Mouse (Mus musculus) natural killer cell, adult 2 months (primary cell): Measurements from ENCODE around the gene Mgea5.

Experiments used
- DNase-seq, 2 experiments: peaks; one replicate each; pipeline ENCODE4 v3.0.0; 2022; ENCODE audit warnings: low spot score in 2 of 2

The Mgea5 gene

GRCm38 (mm10) chr19:45796061-45796556, 12.5 kb upstream of the Mgea5 start:
- peak; percentile 76 to 78 for DNase-seq

- DNase-seq = no peak
These were observed 11.8 kb upstream of the Mgea5 start for GRCm38 (mm10) chr19:45795406-45795944.

GRCm38 (mm10) chr19:45794718-45795117, 11.1 kb upstream of the Mgea5 start:
- DNase-seq = no peak

DNA sequence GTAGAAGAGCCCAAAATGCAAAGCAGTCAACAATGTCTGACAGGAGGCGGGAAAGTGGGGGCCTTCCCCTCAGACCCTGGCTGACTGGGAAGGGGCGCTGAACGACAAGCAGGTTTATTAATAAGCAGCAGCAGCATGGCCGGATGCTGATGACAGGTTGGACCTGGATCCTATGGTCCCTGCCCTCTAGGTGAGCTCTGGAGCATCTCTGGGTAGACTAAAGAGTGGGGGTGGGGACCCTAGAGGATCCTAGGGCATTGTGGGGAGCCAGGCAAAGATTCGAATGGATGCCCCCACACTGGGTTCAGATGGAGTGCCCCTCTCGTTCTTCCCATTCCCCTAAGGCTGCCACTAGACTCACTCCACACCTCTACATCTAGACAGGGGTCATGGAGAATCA, 8.8 kb upstream of the Mgea5 start:
- no peak for DNase-seq

GRCm38 (mm10) chr19:45789888-45790874, 6.5 kb upstream of the Mgea5 start:
- DNase-seq = peak; percentile 47 to 59

GRCm38 (mm10) chr19:45789365-45789764, 5.7 kb upstream of the Mgea5 start:
- DNase-seq = no peak

DNA sequence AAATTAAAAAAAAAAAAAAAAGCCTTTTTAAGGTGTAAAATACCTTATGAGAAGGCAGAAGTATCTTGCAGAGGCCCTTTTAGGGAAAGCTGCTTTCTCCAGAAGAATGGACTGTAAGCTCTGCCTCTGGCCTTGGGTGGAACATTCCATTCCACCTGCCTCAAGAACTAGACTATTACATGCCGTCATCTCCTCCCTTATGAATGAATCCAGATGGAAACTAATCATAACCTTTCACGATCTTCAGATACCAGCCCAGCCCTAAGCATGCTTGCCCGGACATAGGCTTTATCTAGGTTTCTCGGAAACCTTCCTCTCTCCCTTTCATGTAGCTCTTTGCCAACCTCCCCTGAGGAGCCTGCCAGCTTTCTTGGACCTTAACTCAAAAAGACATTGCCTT, 4.7 kb upstream of the Mgea5 start:
- DNase-seq = no peak

- DNase-seq = no peak
These were observed 3.8 kb upstream of the Mgea5 start for GRCm38 (mm10) chr19:45787450-45787849.

DNA sequence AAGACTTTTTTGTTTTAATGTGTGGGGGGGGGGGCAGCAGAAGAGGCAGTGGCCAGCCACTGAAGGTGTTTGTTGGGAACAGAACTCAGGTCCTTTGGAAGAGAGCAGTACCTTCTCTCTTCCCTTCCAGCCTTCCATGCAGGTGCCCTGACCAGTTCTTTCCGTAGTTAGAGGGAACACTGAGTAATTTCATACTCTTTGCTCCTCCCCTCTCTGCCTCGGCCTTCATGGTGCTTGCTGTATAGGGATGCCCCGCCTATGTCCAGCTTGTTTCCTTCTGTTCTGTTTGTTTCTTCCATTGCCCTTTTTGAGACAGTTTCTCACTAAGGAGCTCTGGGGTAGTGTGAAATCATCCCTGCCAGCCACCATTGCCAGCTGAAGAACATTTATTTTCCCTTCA, 1.8 kb upstream of the Mgea5 start:
- no peak for DNase-seq

GRCm38 (mm10) chr19:45783933-45784576, 418 bp upstream of the Mgea5 start:
- DNase-seq = no peak

GRCm38 (mm10) chr19:45782315-45783001, 1.2 kb downstream of the Mgea5 start:
- peak; percentile 46 to 54 for DNase-seq

- DNase-seq = no peak
These were observed 2.0 kb downstream of the Mgea5 start for GRCm38 (mm10) chr19:45781676-45782075.

- peak in 1 of 2 experiments; percentile 11 for DNase-seq
These were observed 3.2 kb downstream of the Mgea5 start for GRCm38 (mm10) chr19:45780350-45780915.

DNA sequence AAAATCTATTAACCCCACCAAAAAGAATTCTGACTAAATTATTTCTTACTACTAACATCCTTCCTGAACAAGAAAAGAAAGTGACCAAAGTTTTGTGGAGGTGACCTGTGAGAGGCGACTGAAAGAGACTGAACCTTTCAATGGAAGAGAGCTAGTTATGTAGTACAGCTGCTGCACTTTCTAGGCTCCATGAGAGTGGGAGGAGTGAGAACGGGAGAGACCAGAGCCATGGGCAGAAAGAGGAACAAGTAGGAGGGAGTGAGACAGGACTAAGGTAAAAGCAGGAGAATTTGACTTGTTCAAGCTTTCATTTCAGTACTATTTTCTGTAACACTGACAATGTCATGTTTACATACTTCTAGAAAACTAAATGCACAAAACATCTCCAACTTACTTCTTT, 8.2 kb downstream of the Mgea5 start:
- DNase-seq = no peak

GRCm38 (mm10) chr19:45771501-45771900, 12.1 kb downstream of the Mgea5 start:
- DNase-seq = no peak

DNA sequence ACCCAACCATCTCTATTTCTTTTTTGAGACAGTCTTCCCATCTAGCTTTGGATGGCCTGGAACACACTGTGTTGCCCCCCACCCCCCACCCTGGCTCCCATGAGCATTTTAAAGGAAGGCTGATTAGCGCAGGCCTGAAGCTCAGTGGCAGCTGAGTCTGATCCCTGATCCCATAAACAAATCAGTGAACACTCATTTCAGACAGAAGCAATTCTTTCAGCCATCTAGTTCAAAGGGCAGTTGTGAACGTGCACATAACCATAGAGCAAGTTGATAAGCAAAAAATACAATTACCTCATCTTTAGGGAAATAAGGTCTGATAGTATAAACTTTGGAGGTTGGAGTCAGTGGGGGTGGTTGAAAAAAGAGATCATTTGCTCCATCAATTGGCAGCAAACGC, 22.8 kb downstream of the Mgea5 start:
- DNase-seq = no peak

GRCm38 (mm10) chr19:45758671-45759070, 25.0 kb downstream of the Mgea5 start:
- no peak for DNase-seq

GRCm38 (mm10) chr19:45753551-45753950, 30.1 kb downstream of the Mgea5 start:
- no peak for DNase-seq

DNA sequence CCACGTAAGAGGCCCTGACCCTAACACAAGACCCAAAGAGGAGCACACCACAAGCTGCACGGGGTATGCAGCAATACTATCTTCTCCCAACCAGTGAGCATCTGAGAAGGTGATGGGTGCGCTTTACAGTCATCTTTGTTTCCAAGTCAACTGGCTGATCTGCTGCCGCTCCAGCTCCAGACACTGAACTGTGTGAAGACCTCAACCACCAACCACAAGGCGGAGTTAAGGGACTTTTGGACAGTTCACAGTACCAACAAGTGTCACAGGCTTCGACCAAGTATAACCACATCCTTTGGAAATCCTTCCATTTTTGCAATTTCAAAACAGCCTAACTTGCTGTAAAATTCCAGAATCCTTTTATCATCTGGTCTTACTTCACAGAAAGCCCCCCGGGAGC, 31.8 kb downstream of the Mgea5 start:
- peak; percentile 59 to 74 for DNase-seq

DNA sequence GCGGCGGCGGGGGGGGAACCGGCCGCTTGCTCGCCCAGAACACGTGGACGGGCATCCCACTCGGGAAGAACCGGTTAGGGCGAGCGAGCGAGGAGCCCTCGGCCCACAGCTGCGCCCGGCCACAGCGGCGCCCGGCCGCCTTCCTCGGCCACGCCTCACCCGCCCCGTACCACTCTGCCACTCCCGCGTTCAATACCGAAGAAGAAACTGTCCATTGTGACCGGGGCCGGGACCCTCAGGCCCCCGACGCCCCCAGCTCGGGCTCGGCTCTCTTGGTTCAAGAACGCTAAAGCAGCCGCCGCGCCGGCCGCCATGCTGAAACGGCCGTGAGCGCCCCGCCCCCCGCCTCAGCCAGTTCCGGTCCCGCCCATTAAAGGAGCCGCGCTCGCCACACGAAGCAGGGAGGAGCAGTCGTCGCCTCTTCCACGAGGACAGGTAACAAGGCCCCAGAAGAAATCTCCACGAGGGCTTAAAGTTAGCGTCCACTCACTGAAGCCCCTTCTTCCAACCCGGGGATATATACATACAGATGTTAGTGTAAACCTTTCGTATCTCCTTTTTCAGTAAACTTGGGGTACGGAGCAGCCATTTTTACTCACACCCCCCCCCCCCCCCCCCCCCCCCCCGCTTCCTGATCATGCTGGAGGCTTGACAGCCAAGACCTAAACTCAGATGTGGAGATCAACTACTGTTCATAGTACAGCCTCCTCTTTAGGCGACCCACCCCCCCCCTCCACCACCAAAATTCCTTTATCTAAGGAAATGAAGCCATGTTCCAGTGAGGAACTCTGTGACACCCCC, 34.2 kb downstream of the Mgea5 start, which contains the start of gene Npm3:
Gene Npm3, minus strand, starts transcription at position 349 of the 801 bp plus-strand sequence.
- DNase-seq = peak; percentile 77 to 82
